Mouse (Mus musculus) CH12.LX (cell line): Measurements from ENCODE around the gene Shisa3. TPM values are rescaled to one million over a fixed set of nuclear protein-coding genes. Genes with fewer than 3 reads are reported as not detected.

Experiments
- DNase-seq: peaks from one replicate; pipeline ENCODE4 v3.0.0-alpha.2; 2013; ENCODE audit errors: extremely low read depth
- H3K27ac ChIP-seq: 2 replicates; pipeline ENCODE4 v1.5.1; 2012; ENCODE audit warnings: low read depth, mild to moderate bottlenecking, control low read depth, moderate library complexity; ENCODE audit not compliant: insufficient read depth
- H3K27me3 ChIP-seq: replicated peaks from 2 replicates; pipeline ENCODE3; 2012; ENCODE audit warnings: inconsistent platforms
- H3K36me3 ChIP-seq, 2 experiments: replicated peaks in 1 of 2; 2 replicates each; pipeline versions ENCODE3 to v1.6.1; 2012; ENCODE audit warnings: inconsistent platforms in 1 of 2, low read length in 1 of 2, mild to moderate bottlenecking in 1 of 2, mixed read lengths in 1 of 2, moderate library complexity in 1 of 2; ENCODE audit not compliant: control insufficient read depth in 1 of 2, insufficient read depth in 1 of 2
- H3K4me1 ChIP-seq, 2 experiments: 2 replicates each; pipeline ENCODE4 v1.6.1; 2012; ENCODE audit warnings: inconsistent platforms in 1 of 2, moderate library complexity in 1 of 2; ENCODE audit not compliant: insufficient read depth in 2 of 2, control insufficient read depth in 1 of 2
- H3K4me2 ChIP-seq: 2 replicates; pipeline ENCODE4 v1.6.1; 2012; ENCODE audit warnings: low read depth, mild to moderate bottlenecking, control low read depth; ENCODE audit not compliant: poor library complexity, insufficient read depth, severe bottlenecking
- H3K4me3 ChIP-seq, 3 experiments: fragments of 150-350 bp in 1 of 3; sonication (generic) in 1 of 3; replicated peaks in 1 of 3; 2 replicates each; pipeline versions ENCODE3 to v1.5.1; 2011 to 2012; ENCODE audit warnings: low read depth in 2 of 3, low read length in 2 of 3, mild to moderate bottlenecking in 2 of 3, moderate library complexity in 2 of 3, control low read depth in 1 of 3, improper control_type of control experiment in 1 of 3, inconsistent platforms in 1 of 3, mixed read lengths in 1 of 3; ENCODE audit not compliant: poor library complexity in 1 of 3
- H3K79me2 ChIP-seq: replicated peaks from 2 replicates; pipeline ENCODE4 v1.6.1; 2012; ENCODE audit warnings: mild to moderate bottlenecking, moderate library complexity; ENCODE audit not compliant: control insufficient read depth, poor library complexity, insufficient read depth, severe bottlenecking; ENCODE audit errors: extremely low read depth
- H3K9ac ChIP-seq: 2 replicates; pipeline ENCODE4 v1.6.1; 2012; ENCODE audit warnings: low read depth, mild to moderate bottlenecking, control low read depth, moderate library complexity; ENCODE audit not compliant: insufficient read depth
- H3K9me3 ChIP-seq: replicated peaks from 2 replicates; pipeline ENCODE3; 2012; ENCODE audit warnings: low read length, inconsistent platforms, mixed read lengths
- CHD1 ChIP-seq: IDR thresholded peaks from 2 replicates; pipeline ENCODE4 v1.6.1; 2012; ENCODE audit warnings: low read depth, low read length, improper control_type of control experiment, inconsistent platforms
- CHD2 ChIP-seq: IDR thresholded peaks from 2 replicates; pipeline ENCODE4 v1.6.1; 2011; ENCODE audit warnings: low read length, improper control_type of control experiment
- CTCF ChIP-seq, 2 experiments: IDR thresholded peaks in 1 of 2; conservative IDR thresholded peaks in 1 of 2; 2 replicates each; pipeline ENCODE4 v1.5.1; 2011 to 2012; ENCODE audit warnings: low read depth in 2 of 2, low read length in 2 of 2, improper control_type of control experiment in 1 of 2, inconsistent platforms in 1 of 2, mild to moderate bottlenecking in 1 of 2, moderate library complexity in 1 of 2
- E2F4 ChIP-seq: IDR thresholded peaks from 2 replicates; pipeline ENCODE4 v1.6.1; 2011; ENCODE audit warnings: low read depth, low read length, improper control_type of control experiment; ENCODE audit not compliant: insufficient replicate concordance
- ELF1 ChIP-seq: IDR thresholded peaks from 2 replicates; pipeline ENCODE4 v1.6.1; 2014; ENCODE audit warnings: low read depth, mild to moderate bottlenecking, inconsistent platforms, low read length, improper control_type of control experiment
- EP300 ChIP-seq: IDR thresholded peaks from 2 replicates; pipeline ENCODE4 v1.6.1; 2011; ENCODE audit warnings: low read length, improper control_type of control experiment
- ETS1 ChIP-seq: conservative IDR thresholded peaks from 2 replicates; pipeline ENCODE4 v1.6.1; 2012; ENCODE audit warnings: low read depth, mild to moderate bottlenecking, inconsistent platforms, low read length, improper control_type of control experiment, moderate library complexity
- GABPA ChIP-seq: IDR thresholded peaks from 2 replicates; pipeline ENCODE4 v1.6.1; 2012; ENCODE audit warnings: low read depth, low read length, improper control_type of control experiment, inconsistent platforms; ENCODE audit not compliant: insufficient replicate concordance
- HCFC1 ChIP-seq: IDR thresholded peaks from 2 replicates; pipeline ENCODE4 v1.6.1; 2012; ENCODE audit warnings: low read depth, mild to moderate bottlenecking, inconsistent platforms, low read length, improper control_type of control experiment
- JUN ChIP-seq: IDR thresholded peaks from 2 replicates; pipeline ENCODE4 v1.6.1; 2011; ENCODE audit warnings: low read depth, mild to moderate bottlenecking, low read length, improper control_type of control experiment, moderate library complexity; ENCODE audit not compliant: insufficient read depth
- JUND ChIP-seq: conservative IDR thresholded peaks from 2 replicates; pipeline ENCODE4 v1.6.1; 2011; ENCODE audit warnings: low read depth, low read length, improper control_type of control experiment
- MAFK ChIP-seq: IDR thresholded peaks from 2 replicates; pipeline ENCODE4 v1.6.1; 2011; ENCODE audit warnings: low read length, improper control_type of control experiment; ENCODE audit not compliant: insufficient replicate concordance
- MAX ChIP-seq: IDR thresholded peaks from 2 replicates; pipeline ENCODE4 v1.6.1; 2011; ENCODE audit warnings: low read length, improper control_type of control experiment
- MAZ ChIP-seq: IDR thresholded peaks from 2 replicates; pipeline ENCODE4 v1.6.1; 2012; ENCODE audit warnings: low read depth, mild to moderate bottlenecking, inconsistent platforms, low read length, improper control_type of control experiment, moderate library complexity
- MXI1 ChIP-seq: IDR thresholded peaks from 2 replicates; pipeline ENCODE4 v1.6.1; 2011; ENCODE audit warnings: mild to moderate bottlenecking, low read depth, low read length, improper control_type of control experiment
- MYC ChIP-seq: IDR thresholded peaks from 2 replicates; pipeline ENCODE4 v1.6.1; 2011; ENCODE audit warnings: low read depth, mild to moderate bottlenecking, improper control_type of control experiment, low read length
- NELFE ChIP-seq: IDR thresholded peaks from 2 replicates; pipeline ENCODE4 v1.6.1; 2011; ENCODE audit warnings: low read depth, low read length, improper control_type of control experiment
- POLR2A ChIP-seq: IDR thresholded peaks from 2 replicates; pipeline ENCODE4 v1.6.1; 2011; ENCODE audit warnings: low read depth, mild to moderate bottlenecking, improper control_type of control experiment, low read length
- RCOR1 ChIP-seq: conservative IDR thresholded peaks from 2 replicates; pipeline ENCODE4 v1.6.1; 2012; ENCODE audit warnings: low read depth, mild to moderate bottlenecking, inconsistent platforms, low read length, improper control_type of control experiment
- SIN3A ChIP-seq: IDR thresholded peaks from 2 replicates; pipeline ENCODE4 v1.6.1; 2012; ENCODE audit warnings: low read length, improper control_type of control experiment, inconsistent platforms
- TBP ChIP-seq: conservative IDR thresholded peaks from 2 replicates; pipeline ENCODE4 v1.6.1; 2011; ENCODE audit warnings: low read depth, low read length, improper control_type of control experiment
- UBTF ChIP-seq: IDR thresholded peaks from 2 replicates; pipeline ENCODE4 v1.6.1; 2012; ENCODE audit warnings: low read depth, mild to moderate bottlenecking, inconsistent platforms, low read length, improper control_type of control experiment, moderate library complexity
- ZC3H11A ChIP-seq: IDR thresholded peaks from 2 replicates; pipeline ENCODE4 v1.6.1; 2012; ENCODE audit warnings: low read depth, mild to moderate bottlenecking, inconsistent platforms, low read length, improper control_type of control experiment
- ZKSCAN1 ChIP-seq: IDR thresholded peaks from 2 replicates; pipeline ENCODE4 v1.6.1; 2012; ENCODE audit warnings: low read depth, inconsistent platforms, low read length, improper control_type of control experiment, borderline replicate concordance
- ZMIZ1 ChIP-seq: IDR thresholded peaks from 2 replicates; pipeline ENCODE4 v1.6.1; 2012; ENCODE audit warnings: low read depth, mild to moderate bottlenecking, inconsistent platforms, low read length, improper control_type of control experiment
- dilution Hi-C: fragments of 300-500 bp; cut with MboI; formaldehyde crosslinking; loops from 2 replicates; pipeline ENCODE4 v1.14.3; 2020; ENCODE audit warnings: low sequenced_read_pairs; ENCODE audit not compliant: extremely low pct_unique_long_range_greater_than_20kb, extremely low pct_ligation_motif_present
- in situ Hi-C: fragments of 300-500 bp; cut with MboI; formaldehyde crosslinking; loops from 3 replicates; pipeline ENCODE4 v1.14.3; 2019; ENCODE audit warnings: low sequenced_read_pairs, low pct_ligation_motif_present, low pct_unique_long_range_greater_than_20kb, mixed read lengths
- polyA plus RNA-seq: library from polyadenylated mRNA; unstranded; fragments of >175 nt; gene quantifications from 2 replicates; pipeline ENCODE4 v1.2.1, GENCODE M21; 2012; ENCODE audit warnings: low read depth; ENCODE audit not compliant: insufficient read length
- total RNA-seq, 2 experiments: library from RNA; depleted of rRNA; stranded (reverse); fragments of 300-350 nt in 1 of 2; fragments of >200 nt in 1 of 2; gene quantifications; 2 replicates each; pipeline ENCODE4 v1.2.3; 2012 to 2014

The Shisa3 gene
- total and polyA plus RNA-seq, 3 experiments: not detected

GRCm38 (mm10) chr5:67574039-67574438 is 33.6 kb upstream of the Shisa3 start:
- H3K36me3 ChIP-seq: no peaks in the 10 kb centered on the region
- TF ChIP-seq NELFE (no peak), JUN (no peak), MAX (no peak), E2F4 (no peak), CHD1 (no peak), ZC3H11A (no peak), ZKSCAN1 (no peak), UBTF (no peak), ETS1 (no peak), CHD2 (no peak), MYC (no peak)
- TF ChIP-seq, all 38 proteins: peak for 0
- no peak overlapping the region for H3K9ac ChIP-seq
- no peak overlapping the region for H3K4me2 ChIP-seq
- no peak overlapping the region for H3K4me3 ChIP-seq
- dilution Hi-C loops (no loop called here), in situ Hi-C loops (no loop called here)
- no peaks in the 10 kb centered on the region for H3K79me2 ChIP-seq
- H3K27me3 ChIP-seq: no peaks in the 10 kb centered on the region
- H3K4me1 ChIP-seq: peaks cover 5 to 11% of the 10 kb centered on the region in 2 experiments
- no peak overlapping the region for H3K27ac ChIP-seq
- H3K9me3 ChIP-seq: no peaks in the 10 kb centered on the region
- no peak for DNase-seq

GRCm38 (mm10) chr5:67575705-67576104 is 32.0 kb upstream of the Shisa3 start:
- in situ Hi-C loops: no loop called here

More at GRCm38 (mm10) chr5:67575705-67576104, 32.0 kb upstream of the Shisa3 start:
- H3K4me2 ChIP-seq: no peak overlapping the region
- H3K4me3 ChIP-seq: no peak overlapping the region
- dilution Hi-C loops: no loop called here
- TF ChIP-seq MAX (no peak), JUND (no peak), SIN3A (no peak), TBP (no peak), MAZ (no peak), EP300 (no peak), ELF1 (no peak), MAFK (no peak), E2F4 (no peak), CTCF (conservative IDR thresholded peaks at IDR 0.05 in 1 of 2, IDR thresholded peaks at IDR 0.05 in 1 of 2; ENCODE audit: low read depth in 2 of 2, low read length in 2 of 2) (no peak), ZC3H11A (no peak), POLR2A (no peak), RCOR1 (no peak), MXI1 (no peak), ZMIZ1 (no peak), UBTF (no peak), CHD1 (no peak), GABPA (no peak), HCFC1 (no peak)
- H3K9me3 ChIP-seq: no peaks in the 10 kb centered on the region
- H3K9ac ChIP-seq: no peak overlapping the region
- H3K27me3 ChIP-seq: no peaks in the 10 kb centered on the region
- H3K79me2 ChIP-seq: no peaks in the 10 kb centered on the region
- H3K36me3 ChIP-seq: no peaks in the 10 kb centered on the region
- H3K4me1 ChIP-seq: peaks cover 5 to 18% of the 10 kb centered on the region in 2 experiments
- no peak overlapping the region for H3K27ac ChIP-seq
- DNase-seq: no peak
